Mouse (Mus musculus) embryonic facial prominence, embryonic 12.5 days (tissue): ENCODE measurements around the gene Cox11. TPM values are rescaled to one million over a fixed set of nuclear protein-coding genes. Genes with fewer than 3 reads are reported as not detected.
A peak's percentile ranks its signal among the peaks of the same experiment; 100 is the strongest.

Source experiments
- ATAC-seq: fragments of 200-750 bp; cut with Nextera tagmentation; 2 replicates; pipeline ENCODE4 v1.8.0; 2017; ENCODE audit not compliant: insufficient number of reproducible peaks, insufficient read depth, low FRiP score, low TSS enrichment
- H3K27ac ChIP-seq: fragments of 300-500 bp; sonication (generic); 2 replicates; pipeline ENCODE4 v1.5.1; 2016; ENCODE audit warnings: mild to moderate bottlenecking
- H3K27me3 ChIP-seq: fragments of 300-500 bp; sonication (generic); 2 replicates; pipeline ENCODE4 v1.6.1; 2016; ENCODE audit warnings: mild to moderate bottlenecking, moderate library complexity
- H3K36me3 ChIP-seq: fragments of 300-500 bp; sonication (generic); 2 replicates; pipeline ENCODE4 v1.6.1; 2016; ENCODE audit warnings: mild to moderate bottlenecking
- H3K4me1 ChIP-seq: fragments of 300-500 bp; sonication (generic); 2 replicates; pipeline ENCODE4 v1.6.1; 2016
- H3K4me2 ChIP-seq: fragments of 300-500 bp; sonication (generic); replicated peaks from 2 replicates; pipeline ENCODE4 v1.6.1; 2016; ENCODE audit warnings: mild to moderate bottlenecking, moderate library complexity
- H3K4me3 ChIP-seq: fragments of 300-500 bp; sonication (generic); 2 replicates; pipeline ENCODE4 v1.5.1; 2016; ENCODE audit warnings: mild to moderate bottlenecking
- H3K9ac ChIP-seq: fragments of 300-500 bp; sonication (generic); 2 replicates; pipeline ENCODE4 v1.6.1; 2016; ENCODE audit warnings: mild to moderate bottlenecking, moderate library complexity
- H3K9me3 ChIP-seq: fragments of 300-500 bp; sonication (generic); 2 replicates; pipeline ENCODE4 v1.6.1; 2016; ENCODE audit warnings: mild to moderate bottlenecking, moderate library complexity
- WGBS: fragments of 180-500 bp; shearing (Covaris S2); methylation state at CpG from one replicate; pipeline ENCODE4 v1.1.7; 2016; 5-methylcytosine and 5-hydroxymethylcytosine counted together
- polyA plus RNA-seq: library from polyadenylated mRNA; unstranded; fragments of >200 nt; fragmentation: Nextera tagmentation; extraction: Ambion mirVana; gene quantifications from 2 replicates; pipeline ENCODE4 v1.2.1, GENCODE M21; 2016

The Cox11 gene
- polyA plus RNA-seq: 46.5 and 47.9 TPM in 2 replicates

- Histone ChIP-seq H3K4me3 (peak within 1 kb of the TSS; percentile 95), H3K36me3 (peaks cover 16% of the 10 kb centered on the region), H3K9ac (peak within 1 kb of the TSS; percentile 94), H3K4me2 (peak within 1 kb of the TSS; percentile 62), H3K9me3 (no peaks in the 10 kb centered on the region), H3K27ac (peak within 1 kb of the TSS; percentile 95), H3K4me1 (peaks cover 18% of the 10 kb centered on the region), H3K27me3 (no peaks in the 10 kb centered on the region)
- WGBS: under 1% methylated on average over 48 of the region's 48 CpGs
- ATAC-seq: peak; percentile 92
Observed at GRCm38 (mm10) chr11:90637440-90638311, at the start of gene Cox11, which contains the start of gene Stxbp4. Gene Cox11, plus strand, starts transcription at chr11:90638173. Gene Stxbp4, minus strand, starts transcription at chr11:90638084.

- no peak overlapping the region for H3K9ac ChIP-seq
- no peak overlapping the region for H3K4me2 ChIP-seq
- H3K36me3 ChIP-seq: peaks cover 35% of the 10 kb centered on the region
- no peak overlapping the region for H3K4me3 ChIP-seq
- H3K27me3 ChIP-seq: no peaks in the 10 kb centered on the region
- 81% methylated on average over 1 of the region's 1 CpGs for WGBS
- H3K9me3 ChIP-seq: no peaks in the 10 kb centered on the region
- H3K4me1 ChIP-seq: no peaks in the 10 kb centered on the region
- H3K27ac ChIP-seq: no peak overlapping the region
- ATAC-seq: no peak
Observed at GRCm38 (mm10) chr11:90590996-90591395, 47.0 kb upstream of the Cox11 start.

GRCm38 (mm10) chr11:90595826-90596225 is 42.1 kb upstream of the Cox11 start:
- no peaks in the 10 kb centered on the region for H3K27me3 ChIP-seq
- H3K4me1 ChIP-seq: no peaks in the 10 kb centered on the region
- WGBS: 76% methylated on average over 1 of the region's 1 CpGs
- H3K4me2 ChIP-seq: no peak overlapping the region
- H3K9me3 ChIP-seq: no peaks in the 10 kb centered on the region
- peaks cover 26% of the 10 kb centered on the region for H3K36me3 ChIP-seq
- no peak for ATAC-seq
- no peak overlapping the region for H3K9ac ChIP-seq
- H3K27ac ChIP-seq: no peak overlapping the region
- no peak overlapping the region for H3K4me3 ChIP-seq

- 85% methylated on average over 2 of the region's 2 CpGs for WGBS
- Histone ChIP-seq H3K27me3 (no peaks in the 10 kb centered on the region), H3K36me3 (peaks cover 28% of the 10 kb centered on the region), H3K4me3 (no peak overlapping the region), H3K9me3 (no peaks in the 10 kb centered on the region), H3K4me2 (no peak overlapping the region), H3K9ac (no peak overlapping the region), H3K27ac (no peak overlapping the region), H3K4me1 (no peaks in the 10 kb centered on the region)
- no peak for ATAC-seq
Observed at GRCm38 (mm10) chr11:90603066-90603465, 34.9 kb upstream of the Cox11 start.

- Histone ChIP-seq H3K9me3 (no peaks in the 10 kb centered on the region), H3K27me3 (no peaks in the 10 kb centered on the region), H3K4me1 (no peaks in the 10 kb centered on the region), H3K4me2 (no peak overlapping the region), H3K27ac (no peak overlapping the region), H3K4me3 (no peak overlapping the region), H3K36me3 (peaks cover 24% of the 10 kb centered on the region; the same call in 1 of the 2 replicates), H3K9ac (no peak overlapping the region)
- no peak; the same call in 1 of the 2 replicates for ATAC-seq
Observed at GRCm38 (mm10) chr11:90612118-90612517, 25.9 kb upstream of the Cox11 start.

GRCm38 (mm10) chr11:90614743-90615142 is 23.2 kb upstream of the Cox11 start:
- no peak for ATAC-seq
- H3K4me3 ChIP-seq: no peak overlapping the region
- H3K4me2 ChIP-seq: no peak overlapping the region
- no peak overlapping the region for H3K27ac ChIP-seq
- H3K36me3 ChIP-seq: peaks cover 18% of the 10 kb centered on the region; the same call in 1 of the 2 replicates
- H3K9me3 ChIP-seq: no peaks in the 10 kb centered on the region
- 91% methylated on average over 6 of the region's 6 CpGs for WGBS
- H3K27me3 ChIP-seq: no peaks in the 10 kb centered on the region
- no peak overlapping the region for H3K9ac ChIP-seq
- no peaks in the 10 kb centered on the region for H3K4me1 ChIP-seq

GRCm38 (mm10) chr11:90616431-90616830 is 21.5 kb upstream of the Cox11 start:
- Histone ChIP-seq H3K27ac (no peak overlapping the region), H3K9me3 (no peaks in the 10 kb centered on the region), H3K4me3 (no peak overlapping the region), H3K4me2 (no peak overlapping the region), H3K4me1 (no peaks in the 10 kb centered on the region), H3K36me3 (peaks cover 26% of the 10 kb centered on the region; the same call in 1 of the 2 replicates), H3K9ac (no peak overlapping the region), H3K27me3 (no peaks in the 10 kb centered on the region)
- no peak for ATAC-seq

- Histone ChIP-seq H3K9me3 (no peaks in the 10 kb centered on the region), H3K9ac (no peak overlapping the region), H3K27me3 (no peaks in the 10 kb centered on the region), H3K4me2 (no peak overlapping the region), H3K4me3 (no peak overlapping the region), H3K27ac (no peak overlapping the region), H3K4me1 (no peaks in the 10 kb centered on the region), H3K36me3 (peaks cover 12% of the 10 kb centered on the region; the same call in 1 of the 2 replicates)
- WGBS: 87% methylated on average over 12 of the region's 12 CpGs
- ATAC-seq: no peak
Observed at GRCm38 (mm10) chr11:90622044-90622443, 15.9 kb upstream of the Cox11 start.

GRCm38 (mm10) chr11:90622500-90622899 is 15.5 kb upstream of the Cox11 start:
- peaks cover 12% of the 10 kb centered on the region; the same call in 1 of the 2 replicates for H3K36me3 ChIP-seq
- no peak overlapping the region for H3K4me3 ChIP-seq
- H3K9me3 ChIP-seq: no peaks in the 10 kb centered on the region
- H3K9ac ChIP-seq: no peak overlapping the region
- no peaks in the 10 kb centered on the region for H3K27me3 ChIP-seq
- no peak for ATAC-seq
- H3K4me2 ChIP-seq: no peak overlapping the region
- H3K4me1 ChIP-seq: no peaks in the 10 kb centered on the region
- 94% methylated on average over 7 of the region's 7 CpGs for WGBS
- no peak overlapping the region for H3K27ac ChIP-seq

GRCm38 (mm10) chr11:90623477-90623876 is 14.5 kb upstream of the Cox11 start:
- Histone ChIP-seq H3K27ac (no peak overlapping the region), H3K4me2 (no peak overlapping the region)
- no peak for ATAC-seq

GRCm38 (mm10) chr11:90625174-90625573 is 12.8 kb upstream of the Cox11 start:
- H3K9ac ChIP-seq: no peak overlapping the region
- H3K4me3 ChIP-seq: no peak overlapping the region
- 94% methylated on average over 1 of the region's 1 CpGs for WGBS
- H3K4me2 ChIP-seq: no peak overlapping the region
- no peaks in the 10 kb centered on the region for H3K27me3 ChIP-seq
- H3K4me1 ChIP-seq: no peaks in the 10 kb centered on the region
- peaks cover 7% of the 10 kb centered on the region; the same call in 1 of the 2 replicates for H3K36me3 ChIP-seq
- no peak for ATAC-seq
- H3K9me3 ChIP-seq: no peaks in the 10 kb centered on the region
- no peak overlapping the region for H3K27ac ChIP-seq

More at GRCm38 (mm10) chr11:90623477-90623876, 14.5 kb upstream of the Cox11 start:
- H3K4me3 ChIP-seq: no peak overlapping the region
- no peak overlapping the region for H3K9ac ChIP-seq
- 55% methylated on average over 6 of the region's 6 CpGs for WGBS
- peaks cover 10% of the 10 kb centered on the region; the same call in 1 of the 2 replicates for H3K36me3 ChIP-seq
- H3K4me1 ChIP-seq: no peaks in the 10 kb centered on the region
- H3K9me3 ChIP-seq: no peaks in the 10 kb centered on the region
- H3K27me3 ChIP-seq: no peaks in the 10 kb centered on the region

- Histone ChIP-seq H3K27me3 (no peaks in the 10 kb centered on the region), H3K9ac (no peak overlapping the region), H3K27ac (no peak overlapping the region), H3K9me3 (no peaks in the 10 kb centered on the region), H3K4me1 (no peaks in the 10 kb centered on the region), H3K4me3 (no peak overlapping the region), H3K36me3 (no peaks in the 10 kb centered on the region), H3K4me2 (no peak overlapping the region)
- WGBS: 91% methylated on average over 1 of the region's 1 CpGs
- no peak for ATAC-seq
Observed at GRCm38 (mm10) chr11:90627751-90628150, 10.2 kb upstream of the Cox11 start.
